In the genomic region with DNA sequence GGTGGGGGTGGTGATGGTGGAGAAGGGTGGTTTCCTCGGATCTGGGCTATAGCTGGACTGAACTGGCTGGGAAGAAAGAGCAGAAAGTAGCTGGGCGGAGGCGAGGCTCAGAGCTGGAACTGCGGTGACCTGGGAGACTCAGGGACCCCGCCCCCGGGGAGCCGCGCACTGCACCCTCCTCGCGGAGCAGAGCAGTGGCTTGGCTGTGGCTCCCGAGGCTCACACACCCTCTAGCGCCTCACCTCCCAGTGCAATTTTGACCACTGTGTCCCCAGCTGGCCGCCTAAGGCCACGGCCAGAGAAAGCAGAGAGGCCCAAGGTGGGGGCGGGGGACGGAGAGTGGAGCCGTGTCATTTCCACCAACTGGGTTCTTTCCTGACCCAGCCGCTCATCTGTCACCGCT, we compare ENCODE assay signal across 10 mouse cellular contexts. TPM values are rescaled to one million over a fixed set of nuclear protein-coding genes. Genes with fewer than 3 reads are reported as not detected.
DNase-seq lines count a peak whose midpoint lies in the region; ATAC-seq and TF ChIP-seq lines count a peak whose summit lies in the region.
"Had no signal": no experiment of that assay in that cellular context is flagged by ENCODE, and none has a peak within 500 bp of the region (broad histone marks: within the 10 kb centered on the region; RNA-seq: fewer than 3 reads in every experiment).

No protein-coding gene starts in this region.

- H3K27ac ChIP-seq in ES-Bruce4 (ENCODE audit: insufficient read depth, low read length): no peak overlapping the region
- no peak overlapping the region for H3K27ac ChIP-seq in forebrain, embryonic 11.5 days (ENCODE audit: low read depth, low read length)
- H3K27ac ChIP-seq in intestine, embryonic 15.5 days: no peak overlapping the region
- no peak overlapping the region for H3K27ac ChIP-seq in midbrain, postnatal 0 days (ENCODE audit: low read depth, low read length)

- H3K4me2 ChIP-seq in forebrain, embryonic 11.5 days (ENCODE audit: low read depth, low read length, severe bottlenecking): peak overlapping the region; percentile 68
- peak overlapping the region; percentile 75 for H3K4me2 ChIP-seq in intestine, embryonic 15.5 days (replicated peaks)
- peak overlapping the region; percentile 76 for H3K4me2 ChIP-seq in midbrain, postnatal 0 days (ENCODE audit: low read depth, low read length, poor library complexity, severe bottlenecking)

- WGBS in forebrain, embryonic 11.5 days: under 1% methylated on average over 19 of the region's 19 CpGs
- under 1% methylated on average over 19 of the region's 19 CpGs for WGBS in intestine, embryonic 15.5 days
- WGBS in midbrain, postnatal 0 days: under 1% methylated on average over 19 of the region's 19 CpGs

- H3K4me3 ChIP-seq in ES-Bruce4 (ENCODE audit: low read depth, low read length): peak overlapping the region; percentile 8
- peak overlapping the region; percentile 23 for H3K4me3 ChIP-seq in forebrain, embryonic 11.5 days (ENCODE audit: low read depth, low read length)
- peak overlapping the region; percentile 33 for H3K4me3 ChIP-seq in intestine, embryonic 15.5 days (replicated peaks)
- H3K4me3 ChIP-seq in midbrain, postnatal 0 days (ENCODE audit: low read depth, low read length): peak overlapping the region; percentile 38

- no peaks in the 10 kb centered on the region for H3K4me1 ChIP-seq in ES-Bruce4 (ENCODE audit: control insufficient read depth, insufficient read depth, low read length)
- peaks cover 6% of the 10 kb centered on the region; the same call in 1 of the 2 replicates for H3K4me1 ChIP-seq in forebrain, embryonic 11.5 days (replicated peaks; ENCODE audit: control insufficient read depth, insufficient read depth, low read length)
- H3K4me1 ChIP-seq in intestine, embryonic 15.5 days (replicated peaks): peaks cover 9% of the 10 kb centered on the region
- H3K4me1 ChIP-seq in midbrain, postnatal 0 days (ENCODE audit: insufficient read depth, low read length): no peaks in the 10 kb centered on the region

- no peaks in the 10 kb centered on the region for H3K36me3 ChIP-seq in ES-Bruce4 (ENCODE audit: control insufficient read depth, insufficient read depth, low read length, poor library complexity, severe bottlenecking)
- no peaks in the 10 kb centered on the region for H3K36me3 ChIP-seq in forebrain, embryonic 11.5 days (ENCODE audit: control insufficient read depth, insufficient read depth, low read length)
- no peaks in the 10 kb centered on the region for H3K36me3 ChIP-seq in intestine, embryonic 15.5 days
- no peaks in the 10 kb centered on the region for H3K36me3 ChIP-seq in midbrain, postnatal 0 days (ENCODE audit: insufficient read depth, low read length)

- peak overlapping the region; percentile 1; the same call in 1 of the 2 replicates for H3K9ac ChIP-seq in ES-Bruce4 (ENCODE audit: low read depth, poor library complexity, severe bottlenecking)
- peak overlapping the region; percentile 35 for H3K9ac ChIP-seq in forebrain, embryonic 11.5 days (ENCODE audit: low read length)
- no peak overlapping the region for H3K9ac ChIP-seq in intestine, embryonic 15.5 days
- H3K9ac ChIP-seq in midbrain, postnatal 0 days (replicated peaks; ENCODE audit: low read length, poor library complexity, severe bottlenecking): no peak overlapping the region

- ATAC-seq in forebrain, embryonic 11.5 days (replicated peaks; ENCODE audit: low FRiP score): peak; percentile 64
- ATAC-seq in intestine, embryonic 15.5 days: peak; percentile 61; the same call in 1 of the 2 replicates
- ATAC-seq in midbrain, postnatal 0 days (ENCODE audit: low FRiP score): peak; percentile 82

- TF ChIP-seq EP300 in ES-Bruce4 (IDR thresholded peaks at IDR 0.05; ENCODE audit: insufficient read depth, low read depth, low read length): 0 out of 2 replicates have a peak, but pooled peaks have one; percentile 5

- H3K9me3 ChIP-seq in ES-Bruce4 (replicated peaks; ENCODE audit: control insufficient read depth, insufficient read depth, low read length, poor library complexity, severe bottlenecking): no peaks in the 10 kb centered on the region
- H3K9me3 ChIP-seq in forebrain, embryonic 11.5 days (ENCODE audit: control insufficient read depth, low read length): no peaks in the 10 kb centered on the region
- H3K9me3 ChIP-seq in intestine, embryonic 15.5 days: no peaks in the 10 kb centered on the region
- H3K9me3 ChIP-seq in midbrain, postnatal 0 days (ENCODE audit: low read length): no peaks in the 10 kb centered on the region

- peaks cover 18% of the 10 kb centered on the region for H3K27me3 ChIP-seq in ES-Bruce4 (ENCODE audit: control insufficient read depth, insufficient read depth, low read length, poor library complexity, severe bottlenecking)
- H3K27me3 ChIP-seq in forebrain, embryonic 11.5 days (ENCODE audit: control insufficient read depth, insufficient read depth, low read length): peaks cover 42% of the 10 kb centered on the region
- peaks cover 39% of the 10 kb centered on the region for H3K27me3 ChIP-seq in intestine, embryonic 15.5 days (replicated peaks)
- H3K27me3 ChIP-seq in midbrain, postnatal 0 days (ENCODE audit: insufficient read depth, low read length): peaks cover 10% of the 10 kb centered on the region; the same call in 1 of the 2 replicates

- TF ChIP-seq CTCF in ES-Bruce4 (IDR thresholded peaks at IDR 0.05; ENCODE audit: low read depth, low read length): no peak
- peak; percentile 38 for TF ChIP-seq CTCF in midbrain, postnatal 0 days (IDR thresholded peaks at IDR 0.05)

- no peak for TF ChIP-seq POLR2A in ES-Bruce4 (IDR thresholded peaks at IDR 0.05; ENCODE audit: insufficient read depth, low read length)

- DNase-seq in cerebellum, postnatal 10 days: peak; percentile 35 to 47
- no peak for DNase-seq in cerebellum, adult 8-10 months
- peak; percentile 58 for DNase-seq in forebrain, embryonic 11.5 days (ENCODE audit: low spot score)
- peak; percentile 18 for DNase-seq in midbrain, postnatal 0 days (ENCODE audit: low spot score)
- no peak for DNase-seq in adipocyte (ENCODE audit: low spot score)
- DNase-seq in layer of hippocampus, adult 18-20 months (ENCODE audit: low spot score in 2 of 2): no peak

RNA-seq across cellular contexts. Expression of a gene that starts 16.3 kb away (rescaled TPM):
- polyA plus RNA-seq in ES-Bruce4 (2011; ENCODE audit: insufficient read depth, insufficient read length, low read depth, missing spikeins): 0.41 TPM in 1 of 2 replicates, not detected in the other
- not detected in 2 replicates for polyA plus RNA-seq in forebrain, embryonic 11.5 days (2014; fragmentation: Nextera tagmentation; extraction: Ambion mirVana)
- polyA plus RNA-seq in intestine, embryonic 15.5 days (2015; fragmentation: Nextera tagmentation; extraction: Ambion mirVana): not detected in 2 replicates
- 34.6 and 34.8 TPM in 2 replicates for total RNA-seq in midbrain, postnatal 0 days (2014; rRNA removed)
- polyA plus RNA-seq in midbrain, postnatal 0 days (2015; fragmentation: Nextera tagmentation; extraction: Ambion mirVana): 13.0 and 14.4 TPM in 2 replicates
- not detected for total RNA-seq in layer of hippocampus, adult 18-20 months (2021)
- polyA plus RNA-seq: C2C12; small intestine, adult 2 months had no signal

Comparison
In these comparisons a context has a peak if more than half of its experiments do, and no peak if none do; other contexts are left out.
1. DNase-seq: peak in cerebellum, postnatal 10 days (2 of 2), forebrain, embryonic 11.5 days (single experiment) and midbrain, postnatal 0 days (single experiment); none in cerebellum, adult 8-10 months (single experiment), adipocyte (single experiment) and layer of hippocampus, adult 18-20 months (0 of 2).
2. H3K9ac ChIP-seq: peak in ES-Bruce4 (single experiment) and forebrain, embryonic 11.5 days (single experiment); none in intestine, embryonic 15.5 days (single experiment) and midbrain, postnatal 0 days (single experiment).
3. Peak in every context shown above with its lines, with median percentiles within 50 percentile points of each other: H3K4me3 ChIP-seq, ATAC-seq and H3K4me2 ChIP-seq.